Mouse (Mus musculus): ENCODE data around the gene Paqr4. TPM values are rescaled to one million over a fixed set of nuclear protein-coding genes. Genes with fewer than 3 reads are reported as not detected.

Gene Paqr4
- total RNA-seq, 2 experiments from 2014 or later, result 20.0 to 28.5 TPM

Other genes starting within 250 kb of the Paqr4 start
- 1 to 10 TPM; 4.9 to 5.1 TPM for gene Zfp213, start 176.6 kb downstream of the Paqr4 start, total RNA-seq (2021)
- 1 to 10 TPM; 2.4 to 4.1 TPM for gene Zfp13, start 141.4 kb downstream of the Paqr4 start, total RNA-seq (2021)
- not detected for gene Zscan10, start 140.0 kb downstream of the Paqr4 start, total RNA-seq (2021)
- gene Mmp25, start 95.6 kb downstream of the Paqr4 start, total RNA-seq (2021), result under 1 TPM in 1 of 2 experiments, not detected in 1; 0.14 TPM
- not detected for gene Bicdl2, start 80.4 kb downstream of the Paqr4 start, total RNA-seq (2021)
- 100 to 1,000 TPM; 196 to 206 TPM for gene Hcfc1r1, start 67.3 kb downstream of the Paqr4 start, total RNA-seq (2021)
- gene Thoc6, start 67.0 kb downstream of the Paqr4 start, total RNA-seq (2021), result 10 to 100 TPM; 11.6 to 11.7 TPM
- gene Tnfrsf12a, start 63.4 kb downstream of the Paqr4 start, total RNA-seq (2021), result 100 to 1,000 TPM in 1 of 2 experiments, 10 to 100 TPM in 1; 59.4 to 101 TPM
- not detected for gene Cldn6, start 61.6 kb downstream of the Paqr4 start, total RNA-seq (2021)
- not detected for gene Cldn9, start 56.8 kb downstream of the Paqr4 start, total RNA-seq (2021)
- not detected for gene 1520401A03Rik, start 18.1 kb downstream of the Paqr4 start, total RNA-seq (2021)
- 1 to 10 TPM; 1.2 to 1.6 TPM for gene Pkmyt1, start 14.5 kb downstream of the Paqr4 start, total RNA-seq (2021)
- not detected for gene Kremen2, start 5.0 kb upstream of the Paqr4 start, total RNA-seq (2021)
- 10 to 100 TPM; 31.8 to 33.3 TPM for gene Flywch1, start 30.7 kb upstream of the Paqr4 start, total RNA-seq (2021)
- under 1 TPM; 0.78 to 0.81 TPM for gene Flywch2, start 45.2 kb upstream of the Paqr4 start, total RNA-seq (2021)
- gene Srrm2, start 49.7 kb upstream of the Paqr4 start, total RNA-seq (2021), result 100 to 1,000 TPM; 154 to 159 TPM
- gene Elob, start 88.3 kb upstream of the Paqr4 start, total RNA-seq (2021), result 100 to 1,000 TPM; 345 to 363 TPM
- gene Prss33, start 95.2 kb upstream of the Paqr4 start, total RNA-seq (2021), result not detected
- gene Prss32, start 103.0 kb upstream of the Paqr4 start, total RNA-seq (2021), result not detected
- not detected for gene Prss41, start 103.3 kb upstream of the Paqr4 start, total RNA-seq (2021)
- gene Prss21, start 127.2 kb upstream of the Paqr4 start, total RNA-seq (2021), result not detected
- gene Dcpp1, start 140.0 kb upstream of the Paqr4 start, total RNA-seq (2021), result not detected
- not detected for gene Dcpp2, start 140.0 kb upstream of the Paqr4 start, total RNA-seq (2021)
- not detected for gene Dcpp3, start 176.6 kb upstream of the Paqr4 start, total RNA-seq (2021)
- not detected for gene Sbp, start 200.8 kb upstream of the Paqr4 start, total RNA-seq (2021)
- not detected for gene Sbpl, start 214.4 kb upstream of the Paqr4 start, total RNA-seq (2021)
- gene Prss30, start 239.7 kb upstream of the Paqr4 start, total RNA-seq (2021), result not detected